Mouse (Mus musculus) cortical plate, adult 2 months (tissue): Measurements from ENCODE around the gene Scn5a. TPM values are rescaled to one million over a fixed set of nuclear protein-coding genes. Genes with fewer than 3 reads are reported as not detected.

ENCODE experiments used
- H3K27ac ChIP-seq: fragments of 200-500 bp; 2 replicates; pipeline ENCODE4 v1.5.1; 2012; ENCODE audit warnings: low read length, control low read depth, inconsistent platforms; ENCODE audit not compliant: insufficient read depth
- H3K4me1 ChIP-seq: fragments of 200-500 bp; 2 replicates; pipeline ENCODE4 v1.6.1; 2011; ENCODE audit warnings: low read length; ENCODE audit not compliant: control insufficient read depth, insufficient read depth
- H3K4me3 ChIP-seq: fragments of 200-500 bp; 2 replicates; pipeline ENCODE4 v1.5.1; 2011; ENCODE audit warnings: mild to moderate bottlenecking, low read length, control low read depth; ENCODE audit not compliant: insufficient read depth
- CTCF ChIP-seq: fragments of 200-500 bp; IDR thresholded peaks from 2 replicates; pipeline ENCODE4 v1.5.1; 2011; ENCODE audit warnings: mild to moderate bottlenecking, control low read depth, low read length; ENCODE audit not compliant: insufficient read depth; ENCODE audit errors: extremely low read depth
- POLR2A ChIP-seq: fragments of 200-500 bp; IDR thresholded peaks from 2 replicates; pipeline ENCODE4 v1.6.1; 2011; ENCODE audit warnings: mild to moderate bottlenecking, low read length, control low read depth; ENCODE audit not compliant: insufficient read depth; ENCODE audit errors: extremely low read depth
- polyA plus RNA-seq: library from polyadenylated mRNA; depleted of rRNA; stranded (reverse); fragments of >200 nt; gene quantifications from 2 replicates; pipeline ENCODE4 v1.2.3, GENCODE M21; 2012

Gene Scn5a
- polyA plus RNA-seq, 1 experiment = 0.38 TPM

GRCm38 (mm10) chr9:119540726-119541125, 38.1 kb downstream of the Scn5a start:
- no peak for TF ChIP-seq CTCF
- no peak for TF ChIP-seq POLR2A

GRCm38 (mm10) chr9:119537823-119538222, 41.0 kb downstream of the Scn5a start:
- no peak overlapping the region for H3K4me3 ChIP-seq
- TF ChIP-seq CTCF (no peak), POLR2A (no peak)
- no peak overlapping the region for H3K27ac ChIP-seq
- H3K4me1 ChIP-seq = no peaks in the 10 kb centered on the region

More at GRCm38 (mm10) chr9:119540726-119541125, 38.1 kb downstream of the Scn5a start:
- Histone ChIP-seq H3K4me1 (no peaks in the 10 kb centered on the region), H3K27ac (no peak overlapping the region), H3K4me3 (no peak overlapping the region)

GRCm38 (mm10) chr9:119531684-119532417, 47.0 kb downstream of the Scn5a start:
- no peak overlapping the region for H3K27ac ChIP-seq
- TF ChIP-seq POLR2A (no peak), CTCF (no peak)
- H3K4me1 ChIP-seq = no peaks in the 10 kb centered on the region
- H3K4me3 ChIP-seq = no peak overlapping the region

- no peak for TF ChIP-seq POLR2A
- TF ChIP-seq CTCF = no peak
- no peak overlapping the region for H3K4me3 ChIP-seq
Measured at GRCm38 (mm10) chr9:119524511-119524910, 54.3 kb downstream of the Scn5a start.

GRCm38 (mm10) chr9:119523301-119523700, 55.5 kb downstream of the Scn5a start:
- Histone ChIP-seq H3K27ac (no peak overlapping the region), H3K4me3 (no peak overlapping the region), H3K4me1 (no peaks in the 10 kb centered on the region)
- TF ChIP-seq POLR2A (no peak), CTCF (no peak)

More at GRCm38 (mm10) chr9:119524511-119524910, 54.3 kb downstream of the Scn5a start:
- no peak overlapping the region for H3K27ac ChIP-seq
- H3K4me1 ChIP-seq = no peaks in the 10 kb centered on the region

- Histone ChIP-seq H3K4me1 (no peaks in the 10 kb centered on the region), H3K4me3 (no peak overlapping the region)
- no peak for TF ChIP-seq CTCF
- TF ChIP-seq POLR2A = no peak
Measured at GRCm38 (mm10) chr9:119519116-119519515, 59.7 kb downstream of the Scn5a start.

GRCm38 (mm10) chr9:119518177-119518576, 60.6 kb downstream of the Scn5a start:
- Histone ChIP-seq H3K4me1 (no peaks in the 10 kb centered on the region), H3K27ac (no peak overlapping the region), H3K4me3 (no peak overlapping the region)
- no peak for TF ChIP-seq CTCF
- no peak for TF ChIP-seq POLR2A

More at GRCm38 (mm10) chr9:119519116-119519515, 59.7 kb downstream of the Scn5a start:
- H3K27ac ChIP-seq = no peak overlapping the region

- no peak overlapping the region for H3K4me3 ChIP-seq
- no peak for TF ChIP-seq CTCF
- no peak for TF ChIP-seq POLR2A
- H3K4me1 ChIP-seq = no peaks in the 10 kb centered on the region
- no peak overlapping the region for H3K27ac ChIP-seq
Measured at GRCm38 (mm10) chr9:119517467-119517866, 61.3 kb downstream of the Scn5a start.

- H3K27ac ChIP-seq = no peak overlapping the region
- H3K4me1 ChIP-seq = no peaks in the 10 kb centered on the region
- H3K4me3 ChIP-seq = no peak overlapping the region
- TF ChIP-seq POLR2A (no peak), CTCF (no peak)
Measured at GRCm38 (mm10) chr9:119516815-119517214, 62.0 kb downstream of the Scn5a start.

GRCm38 (mm10) chr9:119515454-119515853, 63.4 kb downstream of the Scn5a start:
- TF ChIP-seq POLR2A (no peak), CTCF (no peak)
- H3K4me3 ChIP-seq = no peak overlapping the region
- H3K4me1 ChIP-seq = no peaks in the 10 kb centered on the region
- no peak overlapping the region for H3K27ac ChIP-seq
